Mouse (Mus musculus): ENCODE measurements around the gene Olfr56. TPM values are rescaled to one million over a fixed set of nuclear protein-coding genes. Genes with fewer than 3 reads are reported as not detected.
"Not testable (repeated sequence)": the region's sequence is repeated elsewhere in the genome, so short reads cannot be mapped to it uniquely, and the experiment has no call there.

The Olfr56 gene
- polyA plus RNA-seq, 1 experiment from 2014 or later = not detected

DNA sequence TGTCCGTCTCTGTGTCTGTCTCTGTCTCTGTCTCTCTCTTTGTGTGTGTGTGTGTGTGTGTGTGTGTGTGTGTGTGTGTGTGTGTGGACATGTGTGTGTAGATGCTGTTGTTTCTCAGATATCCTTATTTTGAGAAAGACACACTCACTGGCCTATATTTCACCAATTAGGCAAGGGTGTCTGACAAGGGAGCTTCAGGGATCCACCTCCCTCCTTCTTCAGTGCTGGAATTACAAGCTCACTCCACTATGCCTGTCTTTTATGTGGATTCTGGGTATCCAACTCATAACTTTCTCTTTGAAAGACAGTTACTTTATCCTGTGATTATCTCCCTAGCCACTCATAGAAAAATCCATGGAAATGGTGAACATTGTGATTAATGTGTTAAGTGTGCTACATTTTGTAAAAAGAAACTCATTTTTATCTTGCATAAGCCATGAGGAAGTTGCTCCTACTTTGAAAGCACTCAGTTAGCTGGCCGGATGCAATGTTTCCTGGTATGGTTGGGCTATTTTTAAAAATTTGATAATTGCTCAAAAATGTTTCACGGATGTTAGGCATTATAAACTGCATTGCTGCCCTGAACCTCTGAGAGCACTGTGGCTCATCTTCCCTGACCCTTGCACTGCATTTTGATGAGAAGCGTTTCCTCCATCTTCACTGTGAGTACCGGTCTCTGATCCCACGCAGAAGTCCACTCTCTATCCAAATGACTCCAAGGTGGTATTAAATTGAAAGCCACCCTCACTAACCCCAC, 97.5 kb downstream of the Olfr56 start, which contains the start of gene Ifi47:
TSS of gene Ifi47 (plus strand) at position 587 of the 757 bp plus-strand sequence.
- not testable (repeated sequence) for H3K9ac ChIP-seq; H3K4me1 ChIP-seq; H3K4me2 ChIP-seq; H3K9me3 ChIP-seq; H3K27me3 ChIP-seq (replicated peaks); H3K36me3 ChIP-seq (replicated peaks); H3K27ac ChIP-seq; ATAC-seq (replicated peaks); H3K4me3 ChIP-seq
- 70% methylated on average over 6 of the region's 6 CpGs for WGBS

DNA sequence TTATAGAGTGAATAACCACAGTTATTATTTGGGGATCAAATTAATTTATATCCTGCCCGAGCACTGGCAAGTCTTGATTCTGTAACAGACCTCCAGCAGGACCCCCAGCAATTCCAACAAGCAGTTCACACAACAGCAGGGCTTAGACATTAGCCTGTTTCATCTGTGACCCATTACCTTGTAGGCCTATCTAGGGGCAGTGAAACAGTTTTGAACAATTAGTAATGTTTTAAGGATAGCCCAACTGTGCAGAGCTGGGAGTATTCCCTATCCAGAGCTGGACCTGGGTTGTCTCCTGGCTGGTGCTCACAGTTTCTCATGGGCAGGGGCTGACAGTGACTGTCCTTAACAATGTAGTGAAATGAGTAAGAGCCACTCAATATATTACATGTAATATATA, 98.3 kb downstream of the Olfr56 start:
- H3K27me3 ChIP-seq (replicated peaks) = no peaks in the 10 kb centered on the region
- no peak overlapping the region for H3K4me3 ChIP-seq
- no peaks in the 10 kb centered on the region for H3K36me3 ChIP-seq (replicated peaks)
- H3K9ac ChIP-seq = no peak overlapping the region
- H3K4me1 ChIP-seq = no peaks in the 10 kb centered on the region
- WGBS = 79% methylated on average over 1 of the region's 1 CpGs
- no peaks in the 10 kb centered on the region for H3K9me3 ChIP-seq
- H3K4me2 ChIP-seq = no peak overlapping the region
- ATAC-seq (replicated peaks) = no peak
- H3K27ac ChIP-seq = no peak overlapping the region

DNA sequence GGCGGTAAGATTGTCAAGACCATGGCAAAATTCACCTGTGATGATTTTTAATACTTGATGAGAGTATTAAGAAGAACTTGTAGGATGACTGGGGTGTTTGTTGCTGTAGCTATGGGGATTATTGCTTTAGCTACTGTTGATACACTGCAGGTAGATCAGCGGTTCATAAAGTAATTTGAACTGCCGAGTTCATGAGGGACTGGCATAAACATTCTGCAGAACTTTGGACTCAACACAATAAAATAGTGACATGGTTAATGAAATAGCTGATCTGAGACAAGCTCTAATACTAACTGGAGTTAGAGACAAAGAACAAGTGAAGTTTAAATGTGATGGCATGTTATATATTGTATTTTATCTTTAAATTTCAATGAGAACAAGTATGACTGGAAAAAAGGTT, 100.0 kb downstream of the Olfr56 start:
- no peaks in the 10 kb centered on the region for H3K4me1 ChIP-seq
- H3K9me3 ChIP-seq = no peaks in the 10 kb centered on the region
- WGBS = 92% methylated on average over 3 of the region's 3 CpGs
- no peaks in the 10 kb centered on the region for H3K27me3 ChIP-seq (replicated peaks)
- no peak overlapping the region for H3K9ac ChIP-seq
- ATAC-seq (replicated peaks) = no peak
- no peak overlapping the region for H3K27ac ChIP-seq
- no peak overlapping the region for H3K4me3 ChIP-seq
- H3K4me2 ChIP-seq = no peak overlapping the region
- no peaks in the 10 kb centered on the region for H3K36me3 ChIP-seq (replicated peaks)

GRCm38 (mm10) chr11:49080636-49081035, 101.9 kb downstream of the Olfr56 start:
- no peak for ATAC-seq (replicated peaks)
- no peak overlapping the region for H3K4me3 ChIP-seq
- no peak overlapping the region for H3K27ac ChIP-seq
- no peak overlapping the region for H3K4me2 ChIP-seq
- H3K27me3 ChIP-seq (replicated peaks) = no peaks in the 10 kb centered on the region
- no peaks in the 10 kb centered on the region for H3K4me1 ChIP-seq
- 64% methylated on average over 1 of the region's 1 CpGs for WGBS
- no peaks in the 10 kb centered on the region for H3K36me3 ChIP-seq (replicated peaks)
- no peaks in the 10 kb centered on the region for H3K9me3 ChIP-seq
- no peak overlapping the region for H3K9ac ChIP-seq

GRCm38 (mm10) chr11:49081356-49081755, 102.7 kb downstream of the Olfr56 start:
- no peak overlapping the region for H3K9ac ChIP-seq
- 88% methylated on average over 4 of the region's 4 CpGs for WGBS
- H3K4me1 ChIP-seq = no peaks in the 10 kb centered on the region
- H3K27me3 ChIP-seq (replicated peaks) = no peaks in the 10 kb centered on the region
- no peaks in the 10 kb centered on the region for H3K36me3 ChIP-seq (replicated peaks)
- ATAC-seq (replicated peaks) = no peak
- no peak overlapping the region for H3K4me2 ChIP-seq
- no peak overlapping the region for H3K4me3 ChIP-seq
- no peaks in the 10 kb centered on the region for H3K9me3 ChIP-seq
- no peak overlapping the region for H3K27ac ChIP-seq

GRCm38 (mm10) chr11:49081886-49082285, 103.2 kb downstream of the Olfr56 start:
- Histone ChIP-seq H3K27ac (no peak overlapping the region), H3K4me1 (no peaks in the 10 kb centered on the region), H3K9ac (no peak overlapping the region), H3K9me3 (no peaks in the 10 kb centered on the region), H3K27me3 (replicated peaks) (no peaks in the 10 kb centered on the region), H3K36me3 (replicated peaks) (no peaks in the 10 kb centered on the region), H3K4me2 (no peak overlapping the region), H3K4me3 (no peak overlapping the region)
- WGBS = 84% methylated on average over 3 of the region's 3 CpGs
- no peak for ATAC-seq (replicated peaks)

DNA sequence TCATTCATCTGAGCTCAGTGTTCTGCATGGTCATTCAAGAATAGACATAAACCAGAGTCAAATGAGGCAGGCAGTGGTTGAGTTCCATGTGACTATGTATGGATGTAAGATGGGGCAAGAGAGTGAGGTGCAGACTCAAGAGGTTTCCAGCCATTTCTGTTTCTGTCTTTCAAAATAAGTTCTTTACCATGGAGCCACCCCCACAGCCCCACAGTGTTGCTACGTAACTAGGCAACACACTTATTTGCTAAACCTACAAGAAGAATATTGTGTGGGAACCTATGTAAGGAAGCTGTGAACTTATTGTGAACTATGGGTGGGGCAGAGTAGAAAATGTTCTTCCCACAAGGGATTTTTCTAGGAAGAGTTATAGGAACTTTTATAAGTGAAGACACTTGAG, 104.5 kb downstream of the Olfr56 start:
- Histone ChIP-seq H3K4me2 (no peak overlapping the region), H3K36me3 (replicated peaks) (no peaks in the 10 kb centered on the region), H3K9ac (no peak overlapping the region), H3K4me1 (no peaks in the 10 kb centered on the region), H3K9me3 (no peaks in the 10 kb centered on the region), H3K27ac (no peak overlapping the region), H3K4me3 (no peak overlapping the region), H3K27me3 (replicated peaks) (no peaks in the 10 kb centered on the region)
- WGBS = 93% methylated on average over 1 of the region's 1 CpGs
- no peak for ATAC-seq (replicated peaks)

GRCm38 (mm10) chr11:49083808-49084207, 105.1 kb downstream of the Olfr56 start:
- Histone ChIP-seq H3K4me1 (no peaks in the 10 kb centered on the region), H3K36me3 (replicated peaks) (no peaks in the 10 kb centered on the region), H3K9ac (no peak overlapping the region), H3K9me3 (no peaks in the 10 kb centered on the region), H3K27me3 (replicated peaks) (no peaks in the 10 kb centered on the region), H3K4me3 (no peak overlapping the region), H3K4me2 (no peak overlapping the region), H3K27ac (no peak overlapping the region)
- no peak for ATAC-seq (replicated peaks)
- WGBS = 76% methylated on average over 3 of the region's 3 CpGs

DNA sequence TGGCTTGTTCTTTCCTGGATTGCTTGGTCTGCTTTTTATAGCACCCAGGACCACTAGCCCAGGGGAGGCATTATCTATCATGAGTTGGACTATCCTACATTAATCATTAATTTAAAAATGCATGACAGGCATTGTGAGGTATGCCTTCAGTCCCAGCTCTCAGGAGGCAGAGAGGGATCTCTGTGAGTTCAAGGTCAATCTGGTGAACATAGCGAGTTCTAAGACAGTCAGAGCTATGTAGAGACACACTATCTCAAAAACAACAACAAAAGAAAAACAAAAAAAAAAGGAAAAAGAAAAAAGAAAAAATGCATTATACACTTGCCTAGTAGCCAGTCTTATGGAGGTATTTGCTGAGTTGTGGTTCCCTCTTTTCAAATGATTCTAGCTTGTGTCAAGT, 105.7 kb downstream of the Olfr56 start:
- Histone ChIP-seq H3K4me1 (no peaks in the 10 kb centered on the region), H3K4me2 (no peak overlapping the region), H3K9ac (no peak overlapping the region), H3K27me3 (replicated peaks) (no peaks in the 10 kb centered on the region), H3K27ac (no peak overlapping the region), H3K36me3 (replicated peaks) (no peaks in the 10 kb centered on the region), H3K9me3 (no peaks in the 10 kb centered on the region), H3K4me3 (no peak overlapping the region)
- no peak for ATAC-seq (replicated peaks)
- WGBS = 91% methylated on average over 1 of the region's 1 CpGs

- Histone ChIP-seq H3K4me1 (no peaks in the 10 kb centered on the region), H3K4me2 (no peak overlapping the region), H3K36me3 (replicated peaks) (no peaks in the 10 kb centered on the region), H3K9ac (no peak overlapping the region), H3K4me3 (no peak overlapping the region), H3K27me3 (replicated peaks) (no peaks in the 10 kb centered on the region), H3K9me3 (no peaks in the 10 kb centered on the region), H3K27ac (no peak overlapping the region)
- 44% methylated on average over 3 of the region's 3 CpGs for WGBS
- no peak for ATAC-seq (replicated peaks)
Measured at GRCm38 (mm10) chr11:49084875-49085274, 106.2 kb downstream of the Olfr56 start.

GRCm38 (mm10) chr11:49086858-49087361, 108.2 kb downstream of the Olfr56 start:
- H3K9me3 ChIP-seq = no peaks in the 10 kb centered on the region
- H3K9ac ChIP-seq = no peak overlapping the region
- no peaks in the 10 kb centered on the region for H3K27me3 ChIP-seq (replicated peaks)
- no peak overlapping the region for H3K4me3 ChIP-seq
- no peak for ATAC-seq (replicated peaks)
- no peaks in the 10 kb centered on the region for H3K36me3 ChIP-seq (replicated peaks)
- no peak overlapping the region for H3K27ac ChIP-seq
- 88% methylated on average over 6 of the region's 6 CpGs for WGBS
- H3K4me2 ChIP-seq = no peak overlapping the region
- H3K4me1 ChIP-seq = no peaks in the 10 kb centered on the region

DNA sequence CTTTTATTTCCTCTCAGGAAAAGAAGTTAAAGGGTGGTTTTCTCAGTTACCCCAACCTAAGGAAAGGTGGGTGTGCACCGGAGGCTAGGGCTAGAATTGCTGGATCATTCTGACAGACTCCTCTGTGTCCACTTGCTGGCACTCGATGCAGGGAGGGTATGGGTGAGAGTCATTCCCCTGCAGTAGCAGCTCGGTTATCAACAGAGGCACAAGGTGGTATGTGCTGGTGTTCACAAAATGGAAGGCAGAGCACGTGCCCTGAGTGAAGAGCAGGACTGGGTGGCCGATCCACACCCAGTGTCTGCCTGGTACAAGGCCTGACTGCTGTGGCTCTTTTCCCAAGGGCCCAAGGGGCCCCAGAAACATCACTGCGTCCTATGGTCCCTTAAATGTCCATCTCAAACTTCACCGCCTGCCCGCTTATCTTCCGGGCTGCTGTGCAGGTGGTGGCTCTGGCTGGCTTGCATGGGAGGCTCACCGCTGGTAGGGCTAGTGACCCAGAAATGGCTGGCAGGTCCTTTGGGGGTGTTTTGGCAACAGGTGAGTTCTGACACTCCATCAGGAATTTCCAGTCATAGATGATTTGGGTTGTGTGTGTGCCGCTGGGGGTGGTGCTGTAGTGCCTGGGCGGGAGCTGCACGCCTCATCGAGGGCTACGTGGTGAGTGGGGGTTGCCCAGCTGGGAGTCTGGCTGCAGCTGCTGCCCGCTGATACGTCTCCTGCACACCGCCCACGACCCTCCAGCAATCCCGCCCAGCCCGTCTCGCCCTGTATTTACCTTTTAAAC, 109.3 kb downstream of the Olfr56 start:
- H3K4me1 ChIP-seq = no peaks in the 10 kb centered on the region
- peak overlapping the region; percentile 21 for H3K4me2 ChIP-seq
- no peak overlapping the region for H3K9ac ChIP-seq
- WGBS = 38% methylated on average over 22 of the region's 22 CpGs
- H3K36me3 ChIP-seq (replicated peaks) = no peaks in the 10 kb centered on the region
- no peaks in the 10 kb centered on the region for H3K9me3 ChIP-seq
- H3K4me3 ChIP-seq = no peak overlapping the region
- no peak for ATAC-seq (replicated peaks)
- no peak overlapping the region for H3K27ac ChIP-seq
- H3K27me3 ChIP-seq (replicated peaks) = no peaks in the 10 kb centered on the region
